Comparison of ENCODE assay signal across 20 mouse cellular contexts in the genomic region with DNA sequence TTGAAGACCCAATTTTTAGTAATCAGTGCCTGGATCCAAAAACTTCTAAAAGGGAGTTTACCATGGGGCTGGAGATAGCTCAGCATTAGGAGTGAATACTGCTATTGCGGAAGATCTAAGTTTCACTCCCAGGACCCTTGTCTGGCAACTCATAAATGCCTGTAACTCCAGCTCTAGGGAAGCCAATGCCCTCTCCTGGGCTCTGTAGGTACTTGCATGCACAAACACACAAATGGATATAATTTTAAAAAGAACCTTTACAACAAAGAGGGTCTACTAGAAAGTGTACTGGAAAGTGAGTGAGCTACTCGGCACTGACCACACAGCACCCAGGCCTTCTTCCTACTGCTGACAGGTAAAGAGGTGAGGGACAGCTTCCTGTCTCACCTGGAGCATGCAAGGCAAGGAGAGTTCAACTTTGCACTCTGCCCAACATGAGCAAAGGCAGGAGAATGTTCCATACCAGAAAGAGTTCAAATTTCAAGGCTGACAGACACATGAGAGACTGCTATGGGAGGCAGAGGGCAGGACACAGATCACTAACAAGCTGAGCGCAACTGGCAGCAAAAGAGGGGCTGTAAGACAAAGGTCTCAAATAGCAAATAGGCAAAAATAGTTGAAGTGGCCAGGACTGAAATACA. TPM values are rescaled to one million over a fixed set of nuclear protein-coding genes. Genes with fewer than 3 reads are reported as not detected.
DNase-seq lines count a peak whose midpoint lies in the region; ATAC-seq and TF ChIP-seq lines count a peak whose summit lies in the region.
"Had no signal": no experiment of that assay in that cellular context is flagged by ENCODE, and none has a peak within 500 bp of the region (broad histone marks: within the 10 kb centered on the region; RNA-seq: fewer than 3 reads in every experiment).

No protein-coding gene starts in this region.

- no peak for TF ChIP-seq POLR2A in kidney, adult 2 months (IDR thresholded peaks at IDR 0.05; ENCODE audit: low read depth, low read length)

- no peaks in the 10 kb centered on the region; the same call in 1 of the 2 replicates for H3K4me1 ChIP-seq in kidney, adult 2 months (ENCODE audit: control insufficient read depth, insufficient read depth, low read length)
- peaks cover 8% of the 10 kb centered on the region for H3K4me1 ChIP-seq in kidney, embryonic 14.5 days (ENCODE audit: control insufficient read depth, insufficient read depth, low read length)
- peaks cover 6% of the 10 kb centered on the region for H3K4me1 ChIP-seq in liver, postnatal 0 days (ENCODE audit: insufficient read depth)
- peaks cover 4% of the 10 kb centered on the region; the same call in 1 of the 2 replicates for H3K4me1 ChIP-seq in stomach, postnatal 0 days (replicated peaks; ENCODE audit: control insufficient read depth, insufficient read depth)

- no peak for ATAC-seq in CD4-positive, CD25-positive, alpha-beta regulatory T cell, adult 4 months
- no peak for ATAC-seq in kidney, embryonic 14.5 days (ENCODE audit: low FRiP score, low TSS enrichment)
- ATAC-seq in liver, postnatal 0 days, result peak; percentile 62
- no peak for ATAC-seq in stomach, postnatal 0 days (ENCODE audit: low FRiP score, low TSS enrichment)
- ATAC-seq: midbrain, embryonic 16.5 days had no signal

- H3K27me3 ChIP-seq in kidney, adult 2 months (replicated peaks; ENCODE audit: control insufficient read depth, insufficient read depth, low read length), result no peaks in the 10 kb centered on the region
- no peaks in the 10 kb centered on the region for H3K27me3 ChIP-seq in kidney, embryonic 14.5 days (ENCODE audit: control insufficient read depth, insufficient read depth, low read length)
- H3K27me3 ChIP-seq in liver, postnatal 0 days (ENCODE audit: insufficient read depth, low read length), result no peaks in the 10 kb centered on the region
- no peaks in the 10 kb centered on the region for H3K27me3 ChIP-seq in stomach, postnatal 0 days (ENCODE audit: control insufficient read depth, insufficient read depth, low read length)
- H3K27me3 ChIP-seq: forebrain, embryonic 12.5 days; hindbrain, embryonic 12.5 days; liver, embryonic 15.5 days had no signal

- H3K9ac ChIP-seq in kidney, embryonic 14.5 days (ENCODE audit: low read depth, low read length), result no peak overlapping the region
- H3K9ac ChIP-seq in liver, postnatal 0 days (replicated peaks), result no peak overlapping the region
- H3K9ac ChIP-seq in stomach, postnatal 0 days (ENCODE audit: low read length), result no peak overlapping the region
- H3K9ac ChIP-seq: forebrain, embryonic 12.5 days; hindbrain, embryonic 12.5 days; liver, embryonic 15.5 days had no signal

- peak; percentile 31 for DNase-seq in CD4-positive, CD25-positive, alpha-beta regulatory T cell, adult 2 months (ENCODE audit: low read depth, low spot score)
- peak; percentile 53 for DNase-seq in kidney, adult 2 months
- no peak for DNase-seq in liver, postnatal 0 days
- DNase-seq in liver, result no peak
- DNase-seq in stomach, postnatal 0 days (ENCODE audit: low spot score), result no peak
- DNase-seq in gastrocnemius, adult 8-10 months (ENCODE audit: low spot score in 2 of 2), result no peak
- DNase-seq: adrenal gland, adult 2 months; cerebellum, adult 8-10 months; gastrocnemius, postnatal 36 days; heart, postnatal 10 days; kidney, postnatal 10 days; right cerebral cortex, postnatal 4 days; thymus, postnatal 36 days had no signal

- 0 out of 2 replicates have a peak, but pooled peaks have one; percentile 16 for TF ChIP-seq CTCF in kidney, adult 2 months (conservative IDR thresholded peaks at IDR 0.05; ENCODE audit: insufficient read depth, insufficient read length, low read depth, low read length)
- peak; percentile 48 for TF ChIP-seq CTCF in liver, postnatal 0 days (IDR thresholded peaks at IDR 0.05; ENCODE audit: low read depth)
- TF ChIP-seq CTCF in stomach, postnatal 0 days (IDR thresholded peaks at IDR 0.05; ENCODE audit: low read depth), result peak; percentile 50

- 79% methylated on average over 3 of the region's 3 CpGs for WGBS in kidney, adult 2 months
- WGBS in kidney, embryonic 14.5 days, result 91% methylated on average over 3 of the region's 3 CpGs
- 83% methylated on average over 3 of the region's 3 CpGs for WGBS in liver, postnatal 0 days (ENCODE audit: insufficient replicate concordance)
- 95% methylated on average over 3 of the region's 3 CpGs for WGBS in stomach, postnatal 0 days

- no peak for TF ChIP-seq EP300 in liver, postnatal 0 days (IDR thresholded peaks at IDR 0.05; ENCODE audit: low read depth)
- TF ChIP-seq EP300 in stomach, postnatal 0 days (optimal IDR thresholded peaks at IDR 0.05), result no peak

- H3K9me3 ChIP-seq in kidney, embryonic 14.5 days (ENCODE audit: control insufficient read depth, low read length), result no peaks in the 10 kb centered on the region
- no peaks in the 10 kb centered on the region for H3K9me3 ChIP-seq in liver, postnatal 0 days (ENCODE audit: low read length)
- no peaks in the 10 kb centered on the region for H3K9me3 ChIP-seq in stomach, postnatal 0 days (ENCODE audit: control insufficient read depth, low read length)
- H3K9me3 ChIP-seq: forebrain, embryonic 12.5 days; hindbrain, embryonic 12.5 days; liver, embryonic 15.5 days had no signal

- no peak overlapping the region for H3K27ac ChIP-seq in kidney, adult 2 months (ENCODE audit: insufficient read depth, low read depth, low read length)
- H3K27ac ChIP-seq in kidney, embryonic 14.5 days (ENCODE audit: low read depth, low read length), result no peak overlapping the region
- H3K27ac ChIP-seq in liver, postnatal 0 days (ENCODE audit: low read depth), result peak overlapping the region; percentile 39; the same call in 1 of the 2 replicates
- no peak overlapping the region for H3K27ac ChIP-seq in stomach, postnatal 0 days (replicated peaks)
- H3K27ac ChIP-seq: forebrain, embryonic 12.5 days; hindbrain, embryonic 12.5 days; liver, embryonic 15.5 days had no signal

- H3K4me2 ChIP-seq in kidney, embryonic 14.5 days (replicated peaks; ENCODE audit: low read depth, low read length), result no peak overlapping the region
- H3K4me2 ChIP-seq in liver, postnatal 0 days (ENCODE audit: low read depth, low read length), result no peak overlapping the region
- H3K4me2 ChIP-seq in stomach, postnatal 0 days (replicated peaks; ENCODE audit: low read depth), result no peak overlapping the region
- H3K4me2 ChIP-seq: forebrain, embryonic 12.5 days; hindbrain, embryonic 12.5 days; liver, embryonic 15.5 days had no signal

- no peaks in the 10 kb centered on the region; the same call in 1 of the 2 replicates for H3K36me3 ChIP-seq in kidney, adult 2 months (ENCODE audit: control insufficient read depth, insufficient read depth, low read length)
- H3K36me3 ChIP-seq in kidney, embryonic 14.5 days (ENCODE audit: control insufficient read depth, insufficient read depth, low read length), result peaks cover 79% of the 10 kb centered on the region
- H3K36me3 ChIP-seq in liver, postnatal 0 days (replicated peaks; ENCODE audit: insufficient read depth, low read length), result peaks cover 70% of the 10 kb centered on the region
- H3K36me3 ChIP-seq in stomach, postnatal 0 days (ENCODE audit: control insufficient read depth, insufficient read depth, low read length), result peaks cover 39% of the 10 kb centered on the region

- H3K4me3 ChIP-seq in kidney, adult 2 months (ENCODE audit: insufficient read depth, low read depth, low read length), result no peak overlapping the region
- no peak overlapping the region for H3K4me3 ChIP-seq in kidney, embryonic 14.5 days (ENCODE audit: low read length)
- no peak overlapping the region for H3K4me3 ChIP-seq in liver, postnatal 0 days (ENCODE audit: low read depth, low read length)
- no peak overlapping the region for H3K4me3 ChIP-seq in stomach, postnatal 0 days (ENCODE audit: low read depth, low read length)
- H3K4me3 ChIP-seq: forebrain, embryonic 12.5 days; hindbrain, embryonic 12.5 days; liver, embryonic 15.5 days had no signal

RNA-seq across cellular contexts. Expression of gene Atrip, which starts 5.7 kb away (rescaled TPM):
- polyA plus RNA-seq in CD4-positive, CD25-positive, alpha-beta regulatory T cell, adult 4 months (2017; shearing (Covaris generic)), result 10 to 100 TPM; 23.4 to 32.1 TPM
- 20.2 and 20.9 TPM in 2 replicates for polyA plus RNA-seq in kidney, adult 2 months (2012; rRNA removed)
- 20.5 and 30.7 TPM in 2 replicates for polyA plus RNA-seq in kidney, embryonic 14.5 days (2014; fragmentation: Nextera tagmentation; extraction: Ambion mirVana)
- 6.1 and 6.7 TPM in 2 replicates for polyA plus RNA-seq in liver, postnatal 0 days (2015; fragmentation: Nextera tagmentation; extraction: Ambion mirVana)
- polyA plus RNA-seq in stomach, postnatal 0 days (2015; fragmentation: Nextera tagmentation; extraction: Ambion mirVana), result 10.8 and 11.3 TPM in 2 replicates
- 10 to 100 TPM in 3 of 4 experiments, 1 to 10 TPM in 1; 8.7 to 11.5 (median 10.7) TPM for total RNA-seq in gastrocnemius, adult 8-10 months (2022)

RNA-seq across cellular contexts. Expression of gene Trex1, which starts 8.7 kb away (rescaled TPM):
- polyA plus RNA-seq in CD4-positive, CD25-positive, alpha-beta regulatory T cell, adult 4 months (2017; shearing (Covaris generic)), result 10 to 100 TPM; 36.2 to 61.7 TPM
- polyA plus RNA-seq in kidney, adult 2 months (2012; rRNA removed), result 45.2 and 46.7 TPM in 2 replicates
- polyA plus RNA-seq in kidney, embryonic 14.5 days (2014; fragmentation: Nextera tagmentation; extraction: Ambion mirVana), result 12.6 and 13.3 TPM in 2 replicates
- polyA plus RNA-seq in liver, postnatal 0 days (2015; fragmentation: Nextera tagmentation; extraction: Ambion mirVana), result 13.3 and 14.3 TPM in 2 replicates
- 13.3 and 15.8 TPM in 2 replicates for polyA plus RNA-seq in stomach, postnatal 0 days (2015; fragmentation: Nextera tagmentation; extraction: Ambion mirVana)
- 10 to 100 TPM; 11.4 to 17.2 (median 13.0) TPM for total RNA-seq in gastrocnemius, adult 8-10 months (2022)

RNA-seq across cellular contexts. Expression of gene Ccdc51, which starts 14.1 kb away (rescaled TPM):
- 10 to 100 TPM; 13.5 to 16.0 TPM for polyA plus RNA-seq in CD4-positive, CD25-positive, alpha-beta regulatory T cell, adult 4 months (2017; shearing (Covaris generic))
- polyA plus RNA-seq in kidney, adult 2 months (2012; rRNA removed), result 11.4 and 11.7 TPM in 2 replicates
- polyA plus RNA-seq in kidney, embryonic 14.5 days (2014; fragmentation: Nextera tagmentation; extraction: Ambion mirVana), result 13.5 and 14.7 TPM in 2 replicates
- 8.9 and 9.1 TPM in 2 replicates for polyA plus RNA-seq in liver, postnatal 0 days (2015; fragmentation: Nextera tagmentation; extraction: Ambion mirVana)
- 8.9 and 9.9 TPM in 2 replicates for polyA plus RNA-seq in stomach, postnatal 0 days (2015; fragmentation: Nextera tagmentation; extraction: Ambion mirVana)
- 1 to 10 TPM; 6.7 to 8.6 (median 7.8) TPM for total RNA-seq in gastrocnemius, adult 8-10 months (2022)

RNA-seq across cellular contexts. Expression of gene Tma7, which starts 14.2 kb away (rescaled TPM):
- polyA plus RNA-seq in CD4-positive, CD25-positive, alpha-beta regulatory T cell, adult 4 months (2017; shearing (Covaris generic)), result 100 to 1,000 TPM; 679 to 933 TPM
- polyA plus RNA-seq in kidney, adult 2 months (2012; rRNA removed), result 42.4 and 80.7 TPM in 2 replicates
- 687 and 868 TPM in 2 replicates for polyA plus RNA-seq in kidney, embryonic 14.5 days (2014; fragmentation: Nextera tagmentation; extraction: Ambion mirVana)
- 283 and 284 TPM in 2 replicates for polyA plus RNA-seq in liver, postnatal 0 days (2015; fragmentation: Nextera tagmentation; extraction: Ambion mirVana)
- polyA plus RNA-seq in stomach, postnatal 0 days (2015; fragmentation: Nextera tagmentation; extraction: Ambion mirVana), result 416 and 424 TPM in 2 replicates
- 100 to 1,000 TPM; 297 to 369 (median 354) TPM for total RNA-seq in gastrocnemius, adult 8-10 months (2022)

RNA-seq across cellular contexts. Expression of gene Plxnb1, which starts 27.0 kb away (rescaled TPM):
- polyA plus RNA-seq in CD4-positive, CD25-positive, alpha-beta regulatory T cell, adult 4 months (2017; shearing (Covaris generic)), result 1 to 10 TPM in 1 of 2 experiments, under 1 TPM in 1; 0.94 to 1.2 TPM
- 16.7 and 21.7 TPM in 2 replicates for polyA plus RNA-seq in kidney, adult 2 months (2012; rRNA removed)
- polyA plus RNA-seq in kidney, embryonic 14.5 days (2014; fragmentation: Nextera tagmentation; extraction: Ambion mirVana), result 10.5 and 17.0 TPM in 2 replicates
- 1.9 and 2.2 TPM in 2 replicates for polyA plus RNA-seq in liver, postnatal 0 days (2015; fragmentation: Nextera tagmentation; extraction: Ambion mirVana)
- polyA plus RNA-seq in stomach, postnatal 0 days (2015; fragmentation: Nextera tagmentation; extraction: Ambion mirVana), result 3.0 and 3.7 TPM in 2 replicates
- under 1 TPM; 0.58 to 0.87 (median 0.74) TPM for total RNA-seq in gastrocnemius, adult 8-10 months (2022)
- total RNA-seq: megakaryocyte-erythroid progenitor cell, adult 5-6 weeks had no signal

Comparison
In these comparisons a context has a peak if more than half of its experiments do, and no peak if none do; other contexts are left out.
1. DNase-seq: peak in CD4-positive, CD25-positive, alpha-beta regulatory T cell, adult 2 months (single experiment) and kidney, adult 2 months (single experiment); none in liver, postnatal 0 days (single experiment), liver (single experiment), stomach, postnatal 0 days (single experiment) and gastrocnemius, adult 8-10 months (0 of 2).
2. Peak in every context shown above with its lines, with median percentiles within 50 percentile points of each other: CTCF ChIP-seq.